Mouse (Mus musculus) adrenal gland, adult (tissue): ENCODE results near the gene Rad9a.
"Not testable (repeated sequence)": the region's sequence is repeated elsewhere in the genome, so short reads cannot be mapped to it uniquely, and the experiment has no call there.

Experiments
- DNase-seq, 2 experiments: peaks; one replicate each; pipeline ENCODE4 v3.0.0; 2022 to 2023; ENCODE audit warnings: low spot score in 1 of 2; ENCODE audit not compliant: inconsistent age in 2 of 2

Rad9a gene

GRCm38 (mm10) chr19:4201291-4201909 is at the start of gene Rad9a:
Gene Rad9a, minus strand, starts transcription at chr19:4201662.
- peak; percentile 96 to 98 for DNase-seq

GRCm38 (mm10) chr19:4248683-4249082 is 47.2 kb upstream of the Rad9a start:
- DNase-seq, result not testable (repeated sequence)

DNA sequence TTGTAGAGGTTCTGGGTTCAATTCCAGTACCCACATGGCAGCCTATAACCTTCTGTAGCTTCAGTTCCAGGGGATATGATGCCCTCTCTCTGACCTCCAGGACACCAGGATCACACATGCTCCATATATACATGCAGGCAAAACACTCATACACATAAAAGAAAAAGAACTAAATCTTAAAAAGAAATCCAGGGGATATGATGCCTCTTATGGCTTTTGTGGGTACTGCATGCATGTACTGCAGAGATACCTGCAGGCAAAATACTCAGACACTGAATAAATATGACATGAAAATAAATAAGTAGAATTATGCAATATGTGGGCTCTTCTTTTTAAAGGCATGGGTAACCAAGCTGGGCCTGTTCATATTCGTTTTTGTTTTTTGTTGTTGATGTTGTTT is 45.5 kb upstream of the Rad9a start:
- no peak for DNase-seq

DNA sequence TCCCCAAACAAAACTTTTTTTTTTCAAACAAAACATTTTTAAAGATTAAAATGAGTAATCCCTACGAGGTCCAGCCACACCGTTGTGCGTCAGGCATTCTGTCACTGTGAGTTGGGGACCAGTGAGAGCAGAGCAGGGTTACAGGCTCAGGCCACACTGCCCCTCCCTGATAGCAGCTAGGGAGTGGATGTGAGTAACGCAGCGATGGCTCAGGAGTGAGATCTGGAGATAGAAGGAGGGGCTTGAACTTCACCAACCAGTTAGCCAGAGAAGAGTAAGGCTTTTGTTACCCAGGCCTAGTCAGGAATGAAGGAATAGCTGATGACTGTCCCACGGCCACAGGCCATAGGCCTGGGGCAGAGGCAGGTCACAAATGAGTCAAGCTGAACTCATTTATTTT is 43.3 kb upstream of the Rad9a start:
- DNase-seq, result no peak

DNA sequence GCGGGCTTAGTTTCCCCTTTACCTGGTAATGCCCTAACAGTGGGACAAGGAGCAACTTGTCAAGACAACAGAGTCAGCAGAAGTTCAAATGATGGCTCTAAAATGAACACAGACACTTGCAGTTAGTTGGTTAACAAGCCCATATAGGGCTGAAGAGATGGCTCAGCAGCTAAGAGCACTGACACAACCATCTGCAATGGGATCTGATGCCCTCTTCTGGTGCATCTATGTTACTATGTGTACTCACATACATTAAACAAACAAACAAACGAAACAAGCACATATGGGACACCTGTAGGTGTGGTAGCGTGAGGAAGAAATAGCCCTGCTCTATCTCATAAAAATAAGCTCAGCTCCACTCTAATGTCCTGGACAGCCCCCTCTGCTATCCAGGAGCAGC is 41.0 kb upstream of the Rad9a start:
- no peak for DNase-seq

GRCm38 (mm10) chr19:4240247-4240668 is 38.8 kb upstream of the Rad9a start:
- no peak for DNase-seq

- no peak for DNase-seq
These were observed 33.1 kb upstream of the Rad9a start for GRCm38 (mm10) chr19:4234548-4234947.

DNA sequence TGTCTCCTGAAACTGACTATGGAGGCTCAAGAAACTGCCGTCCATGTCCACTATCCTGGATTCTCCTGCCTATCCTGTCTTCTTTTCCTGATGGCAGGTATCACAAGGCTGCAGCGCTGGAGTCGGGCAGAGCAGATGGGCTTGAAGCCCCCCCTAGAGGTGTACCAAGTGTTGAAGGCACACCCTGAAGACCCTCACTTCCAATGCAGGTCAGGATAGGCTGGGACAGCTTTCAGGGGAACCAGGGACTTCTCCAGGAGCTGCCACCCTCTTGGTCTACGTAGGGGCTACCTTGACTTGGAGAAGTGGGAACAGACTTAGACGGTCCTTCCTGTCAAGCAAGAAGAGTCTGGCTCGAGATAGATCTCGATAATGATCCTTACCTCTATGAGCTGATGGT is 31.2 kb upstream of the Rad9a start:
- peak in 1 of 2 experiments; percentile 25 for DNase-seq

GRCm38 (mm10) chr19:4232186-4232572 is 30.7 kb upstream of the Rad9a start:
- DNase-seq, result no peak

- DNase-seq, result peak; percentile 98 to 99
These were observed 30.1 kb upstream of the Rad9a start, which contains the start of gene Pold4 for GRCm38 (mm10) chr19:4231253-4232185. Gene Pold4, plus strand, starts transcription at chr19:4231899.

DNA sequence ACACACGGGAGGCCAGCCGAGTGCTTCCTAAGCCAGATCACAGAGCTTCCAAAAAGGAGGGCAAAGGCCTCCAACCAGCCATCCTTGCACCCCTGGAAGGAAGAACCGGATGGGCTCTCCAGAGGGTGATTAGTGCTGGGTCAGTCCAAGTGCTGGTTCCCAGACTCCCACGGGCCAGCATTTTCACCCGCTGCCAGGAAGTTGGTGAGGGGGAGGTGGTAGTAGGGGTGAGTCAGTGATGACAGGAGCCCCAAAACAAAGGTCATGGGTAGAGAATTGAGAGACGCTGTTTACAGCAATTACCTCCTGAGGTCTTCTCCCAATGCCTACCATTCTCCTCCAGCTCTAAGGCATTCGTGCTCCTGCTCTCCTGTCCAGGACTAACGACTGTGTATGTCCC is 29.0 kb upstream of the Rad9a start:
- DNase-seq, result peak; percentile 76 to 86

DNA sequence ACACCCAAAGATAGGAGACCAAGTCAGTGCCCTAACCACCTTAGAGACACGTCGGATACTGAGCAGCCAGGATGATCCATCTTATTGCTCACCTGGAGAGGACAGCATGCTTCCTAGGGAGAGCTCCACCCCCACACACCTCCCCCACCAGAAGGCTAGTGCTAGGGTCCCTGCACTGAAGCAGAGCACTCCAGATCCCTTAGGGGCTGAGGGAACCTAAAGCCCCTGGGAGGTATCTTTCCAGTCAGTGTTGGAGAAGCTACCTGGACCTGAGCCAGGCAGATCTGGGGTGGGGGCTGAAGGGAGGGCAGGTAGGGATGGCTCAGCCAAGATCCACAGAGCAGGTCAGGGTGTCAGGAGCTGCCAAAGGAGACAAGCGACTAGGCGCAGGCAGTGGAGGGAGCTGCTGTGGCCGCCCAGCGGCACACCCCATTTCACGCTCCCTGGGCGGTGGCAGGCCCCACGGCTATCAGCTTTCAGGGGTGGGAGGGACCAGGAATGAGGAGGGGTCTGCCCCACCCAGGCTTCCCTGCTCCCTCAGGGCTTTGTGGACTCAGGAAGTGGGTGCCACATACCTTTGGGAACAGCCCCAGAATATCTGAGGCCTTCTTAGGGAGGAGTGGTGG is 28.1 kb upstream of the Rad9a start:
- DNase-seq, result peak; percentile 36 to 57

GRCm38 (mm10) chr19:4228891-4229290 is 27.4 kb upstream of the Rad9a start:
- no peak for DNase-seq

- DNase-seq, result peak; percentile 79 to 94
These were observed 26.6 kb upstream of the Rad9a start for GRCm38 (mm10) chr19:4227894-4228678.

DNA sequence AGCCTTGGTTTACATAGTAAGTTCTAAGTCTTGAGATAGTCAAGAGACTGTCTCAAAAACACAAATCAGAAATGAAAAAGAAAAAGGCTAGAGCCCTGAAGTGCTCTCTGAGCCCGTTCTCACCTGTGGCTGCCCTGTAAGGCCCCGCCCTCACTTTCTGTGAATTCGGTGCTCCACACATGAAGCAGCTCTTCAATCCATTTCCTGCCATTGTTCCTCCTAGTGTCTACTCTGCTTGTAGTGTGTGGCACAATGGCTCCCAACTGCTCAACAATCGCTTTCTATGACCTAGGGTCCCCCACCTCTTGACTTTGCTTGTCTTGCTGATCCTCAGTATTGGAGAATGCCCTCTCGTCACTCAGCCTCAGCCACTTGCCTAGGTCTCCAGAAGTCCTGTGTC is 26.0 kb upstream of the Rad9a start:
- DNase-seq, result no peak

DNA sequence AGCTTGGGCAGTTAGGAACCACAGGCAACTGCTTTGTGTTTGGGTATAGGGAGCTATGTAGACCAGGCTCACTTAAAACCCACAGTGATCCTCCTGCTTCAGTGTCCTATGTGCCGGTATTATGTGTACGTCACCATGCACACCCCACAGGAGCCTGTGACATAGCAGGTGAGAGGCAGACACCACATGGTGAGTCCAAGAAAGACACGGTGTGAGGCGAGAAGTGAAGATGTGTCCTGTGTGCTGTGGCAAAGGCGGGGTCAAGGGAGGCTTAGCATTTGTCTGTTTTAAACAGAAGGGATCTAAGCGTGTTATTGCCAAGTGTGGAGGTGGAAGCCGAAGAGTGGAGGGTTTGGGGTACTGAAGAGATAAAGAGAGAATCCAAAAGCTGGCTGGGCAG is 25.3 kb upstream of the Rad9a start:
- DNase-seq, result peak in 1 of 2 experiments; percentile 28

- DNase-seq, result peak; percentile 58 to 72
These were observed 20.7 kb upstream of the Rad9a start for GRCm38 (mm10) chr19:4222165-4222564.

DNA sequence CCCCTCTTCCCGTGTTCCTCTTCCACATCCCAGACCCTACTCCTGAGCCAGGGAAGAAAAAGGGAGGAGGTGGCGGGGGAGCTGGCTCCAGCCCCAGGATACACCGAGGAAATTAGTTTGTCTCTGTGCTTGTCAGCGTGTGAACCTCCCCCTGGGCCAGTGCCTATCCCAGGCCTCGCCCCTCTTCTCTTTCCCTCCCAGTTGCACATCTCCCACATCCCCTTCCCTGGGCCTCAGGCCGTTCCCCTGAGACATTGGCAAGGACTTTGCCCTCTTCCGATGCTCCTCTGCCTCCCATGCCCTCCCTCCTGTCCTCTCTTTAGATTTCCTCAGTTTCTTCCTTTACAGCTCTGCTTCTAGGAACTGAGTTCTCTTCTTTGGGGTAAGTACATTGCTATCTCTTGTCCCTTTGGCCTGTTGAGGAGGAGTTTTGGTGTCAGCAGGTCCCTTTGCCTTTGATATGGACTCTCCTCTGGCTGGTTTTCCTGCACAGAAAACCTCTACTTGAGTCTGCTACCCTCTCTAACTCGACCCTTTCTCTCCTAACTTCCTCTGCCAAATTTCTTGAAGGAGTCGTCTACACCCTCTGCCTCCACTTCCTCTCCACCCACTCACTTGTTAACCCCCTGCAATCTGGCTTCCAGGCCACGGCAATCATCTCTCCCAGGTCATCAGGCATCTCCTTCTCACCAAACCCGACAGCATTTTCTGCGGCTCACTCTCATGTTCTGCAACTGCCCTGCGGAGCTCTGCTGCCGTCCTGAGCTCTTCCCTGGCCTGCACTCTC is 19.7 kb upstream of the Rad9a start:
- DNase-seq, result peak in 1 of 2 experiments; percentile 52

GRCm38 (mm10) chr19:4220416-4220815 is 19.0 kb upstream of the Rad9a start:
- peak; percentile 27 to 40 for DNase-seq

DNA sequence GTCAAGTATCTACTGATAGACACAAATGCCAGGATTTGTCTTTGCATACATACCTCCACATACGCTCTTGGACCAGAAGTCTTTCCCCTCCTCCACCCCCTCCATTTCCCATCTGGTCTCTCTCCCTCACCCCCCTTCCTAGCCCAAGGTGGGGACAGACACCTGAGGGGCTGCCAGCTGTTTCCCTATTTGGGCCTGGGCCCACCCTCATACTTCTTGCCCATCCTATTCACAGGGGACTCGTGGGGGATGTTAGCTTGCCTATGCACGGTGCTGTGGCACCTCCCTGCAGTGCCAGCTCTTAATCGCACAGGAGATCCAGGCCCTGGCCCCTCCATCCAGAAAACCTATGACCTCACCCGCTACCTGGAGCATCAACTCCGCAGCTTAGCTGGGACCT is 18.5 kb upstream of the Rad9a start:
- DNase-seq, result no peak
